Mouse (Mus musculus) neural tube, embryonic 10.5 days (tissue): Measurements from ENCODE around the gene Mdga1.

Experiments used
- DNase-seq: peaks from one replicate; pipeline ENCODE4 v3.0.0-alpha.2; 2017; ENCODE audit warnings: low spot score; ENCODE audit errors: extremely low spot score

The Mdga1 gene

GRCm38 (mm10) chr17:29887881-29888826 lies 81.7 kb downstream of the Mdga1 start:
- DNase-seq: peak; percentile 80

- no peak for DNase-seq
Observed at GRCm38 (mm10) chr17:29887271-29887880, 82.5 kb downstream of the Mdga1 start.

GRCm38 (mm10) chr17:29886655-29887251 lies 83.1 kb downstream of the Mdga1 start:
- peak; percentile 63 for DNase-seq

- no peak for DNase-seq
Observed at GRCm38 (mm10) chr17:29886061-29886460, 83.8 kb downstream of the Mdga1 start.

GRCm38 (mm10) chr17:29884596-29884995 lies 85.3 kb downstream of the Mdga1 start:
- DNase-seq: no peak

GRCm38 (mm10) chr17:29883351-29883750 lies 86.5 kb downstream of the Mdga1 start:
- no peak for DNase-seq

- peak; percentile 85 for DNase-seq
Observed at GRCm38 (mm10) chr17:29882885-29883284, 87.0 kb downstream of the Mdga1 start.

GRCm38 (mm10) chr17:29880251-29880650 lies 89.6 kb downstream of the Mdga1 start:
- DNase-seq: no peak

GRCm38 (mm10) chr17:29878990-29879389 lies 90.9 kb downstream of the Mdga1 start:
- no peak for DNase-seq

GRCm38 (mm10) chr17:29874082-29874679 lies 95.7 kb downstream of the Mdga1 start:
- DNase-seq: no peak

GRCm38 (mm10) chr17:29873580-29874015 lies 96.3 kb downstream of the Mdga1 start:
- no peak for DNase-seq

- DNase-seq: no peak
Observed at GRCm38 (mm10) chr17:29870316-29870715, 99.6 kb downstream of the Mdga1 start.

- DNase-seq: no peak
Observed at GRCm38 (mm10) chr17:29865914-29866313, 104.0 kb downstream of the Mdga1 start.

- DNase-seq: no peak
Observed at GRCm38 (mm10) chr17:29864440-29864839, 105.4 kb downstream of the Mdga1 start.

GRCm38 (mm10) chr17:29859788-29860283 lies 110.1 kb downstream of the Mdga1 start:
- no peak for DNase-seq

- no peak for DNase-seq
Observed at GRCm38 (mm10) chr17:29858764-29859163, 111.1 kb downstream of the Mdga1 start.

- no peak for DNase-seq
Observed at GRCm38 (mm10) chr17:29855702-29856580, 113.9 kb downstream of the Mdga1 start.

- DNase-seq: no peak
Observed at GRCm38 (mm10) chr17:29854835-29855234, 115.1 kb downstream of the Mdga1 start.

- DNase-seq: no peak
Observed at GRCm38 (mm10) chr17:29854388-29854787, 115.5 kb downstream of the Mdga1 start.

- no peak for DNase-seq
Observed at GRCm38 (mm10) chr17:29852846-29853486, 116.9 kb downstream of the Mdga1 start.
